Mouse (Mus musculus) limb, embryonic 14.5 days (tissue): ENCODE results near the gene Megf9. TPM values are rescaled to one million over a fixed set of nuclear protein-coding genes. Genes with fewer than 3 reads are reported as not detected.

Source experiments
- ATAC-seq: fragments of 200-750 bp; cut with Nextera tagmentation; 2 replicates; pipeline ENCODE4 v1.8.0; 2017; ENCODE audit warnings: low read depth, moderate number of reproducible peaks, moderate TSS enrichment; ENCODE audit not compliant: low FRiP score
- DNase-seq: peaks from one replicate; pipeline ENCODE4 v3.0.0-alpha.2; 2015; ENCODE audit warnings: low spot score
- H3K27ac ChIP-seq: fragments of 300-500 bp; sonication (generic); replicated peaks from 2 replicates; pipeline ENCODE4 v1.5.1; 2014; ENCODE audit warnings: low read depth, mild to moderate bottlenecking, low read length, moderate library complexity, mixed read lengths
- H3K27me3 ChIP-seq: fragments of 300-500 bp; sonication (generic); 2 replicates; pipeline ENCODE4 v1.6.1; 2014; ENCODE audit warnings: low read length, mixed read lengths; ENCODE audit not compliant: control insufficient read depth, insufficient read depth
- H3K36me3 ChIP-seq: fragments of 300-500 bp; sonication (generic); 2 replicates; pipeline ENCODE4 v1.6.1; 2014; ENCODE audit warnings: mild to moderate bottlenecking, low read length, moderate library complexity, mixed read lengths; ENCODE audit not compliant: control insufficient read depth, insufficient read depth
- H3K4me1 ChIP-seq: fragments of 300-500 bp; sonication (generic); 2 replicates; pipeline ENCODE4 v1.6.1; 2014; ENCODE audit warnings: antibody characterized with exemption, low read length, mixed read lengths; ENCODE audit not compliant: control insufficient read depth, insufficient read depth
- H3K4me2 ChIP-seq: fragments of 300-500 bp; sonication (generic); replicated peaks from 2 replicates; pipeline ENCODE4 v1.6.1; 2014; ENCODE audit warnings: low read depth, mild to moderate bottlenecking, low read length, moderate library complexity; ENCODE audit not compliant: severe bottlenecking
- H3K4me3 ChIP-seq: fragments of 300-500 bp; sonication (generic); replicated peaks from 2 replicates; pipeline ENCODE4 v1.5.1; 2014; ENCODE audit warnings: low read length
- H3K9ac ChIP-seq: fragments of 300-500 bp; sonication (generic); 2 replicates; pipeline ENCODE4 v1.6.1; 2014; ENCODE audit warnings: mild to moderate bottlenecking, low read depth, low read length, moderate library complexity; ENCODE audit not compliant: severe bottlenecking
- H3K9me3 ChIP-seq: fragments of 300-500 bp; sonication (generic); 2 replicates; pipeline ENCODE4 v1.6.1; 2016; ENCODE audit warnings: low read length; ENCODE audit not compliant: control insufficient read depth
- POLR2A ChIP-seq: fragments of 200-500 bp; IDR thresholded peaks from 2 replicates; pipeline ENCODE4 v1.8.0; 2012; ENCODE audit warnings: inconsistent platforms, mild to moderate bottlenecking, moderate library complexity, borderline replicate concordance; ENCODE audit not compliant: insufficient read depth, insufficient read length; ENCODE audit errors: extremely low read depth
- WGBS: fragments of 180-500 bp; shearing (Covaris S2); extraction: QIAGEN DNeasy Blood & Tissue Kit; methylation state at CpG from one replicate; pipeline ENCODE4 v1.1.7; 2014; 5-methylcytosine and 5-hydroxymethylcytosine counted together
- polyA plus RNA-seq, 2 experiments: library from polyadenylated mRNA; depleted of rRNA in 1 of 2; stranded (reverse) in 1 of 2; unstranded in 1 of 2; fragments of >200 nt; fragmentation: Nextera tagmentation in 1 of 2; extraction: Ambion mirVana in 1 of 2; gene quantifications; 2 replicates each; pipeline versions ENCODE4 v1.2.1 to v1.2.3; 2012 to 2014

Gene Megf9
- polyA plus RNA-seq, 2 experiments, result 9.2 to 17.3 TPM

DNA sequence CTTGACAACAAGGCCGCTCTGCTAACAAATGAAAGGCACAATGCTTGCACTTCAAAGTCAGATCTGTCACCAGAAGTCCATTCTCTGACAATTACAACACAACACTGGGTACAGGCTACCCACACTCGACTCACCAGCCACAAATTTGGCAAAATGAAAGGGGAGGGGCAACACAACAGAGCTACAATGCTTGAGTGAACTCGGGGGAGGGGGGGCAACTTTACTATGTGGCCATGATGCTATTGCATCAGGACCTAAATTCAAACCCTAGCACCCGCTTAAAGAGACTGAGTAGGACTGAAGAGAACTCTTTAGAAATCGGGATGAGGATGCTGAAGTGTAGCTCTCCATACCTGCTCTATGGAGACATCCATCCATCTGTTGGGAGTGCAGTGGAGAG, 135.3 kb downstream of the Megf9 start:
- Histone ChIP-seq H3K36me3 (peaks cover 39% of the 10 kb centered on the region), H3K9ac (no peak overlapping the region), H3K4me2 (no peak overlapping the region), H3K4me3 (no peak overlapping the region), H3K9me3 (no peaks in the 10 kb centered on the region), H3K27ac (no peak overlapping the region), H3K27me3 (no peaks in the 10 kb centered on the region), H3K4me1 (0 out of 2 replicates have a peak, but pooled peaks cover 17% of the 10 kb centered on the region)
- WGBS, result 83% methylated on average over 5 of the region's 5 CpGs
- DNase-seq, result no peak
- no peak for TF ChIP-seq POLR2A
- no peak for ATAC-seq

GRCm38 (mm10) chr4:70399074-70399473, 135.7 kb downstream of the Megf9 start:
- Histone ChIP-seq H3K27me3 (no peaks in the 10 kb centered on the region), H3K9me3 (no peaks in the 10 kb centered on the region), H3K36me3 (peaks cover 39% of the 10 kb centered on the region), H3K4me1 (0 out of 2 replicates have a peak, but pooled peaks cover 17% of the 10 kb centered on the region), H3K9ac (no peak overlapping the region), H3K27ac (no peak overlapping the region), H3K4me2 (no peak overlapping the region), H3K4me3 (no peak overlapping the region)
- TF ChIP-seq POLR2A, result no peak
- WGBS, result 81% methylated on average over 2 of the region's 2 CpGs
- ATAC-seq (no peak), DNase-seq (no peak)

DNA sequence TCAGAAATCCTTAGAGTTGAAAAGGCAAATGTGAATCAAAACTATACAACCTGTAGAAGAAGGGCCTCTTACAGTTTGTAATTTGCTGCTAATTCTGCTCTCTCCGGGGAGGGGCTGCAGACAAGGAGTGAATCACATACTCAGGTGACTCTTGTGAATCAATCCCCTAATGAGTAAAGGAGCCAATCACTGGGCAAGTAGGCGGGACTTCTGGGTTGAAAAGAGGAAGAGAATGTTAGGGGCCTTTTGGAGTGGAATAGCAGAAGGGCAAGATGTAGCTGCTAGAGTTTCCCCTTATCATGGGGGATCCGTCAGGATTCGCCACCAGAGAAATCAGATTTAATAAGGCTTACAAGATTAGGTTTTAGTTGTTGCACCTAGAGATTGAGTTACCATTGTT, 136.7 kb downstream of the Megf9 start:
- no peak for DNase-seq
- no peak for ATAC-seq
- H3K4me3 ChIP-seq, result no peak overlapping the region
- H3K4me1 ChIP-seq, result 0 out of 2 replicates have a peak, but pooled peaks cover 17% of the 10 kb centered on the region
- peaks cover 35% of the 10 kb centered on the region for H3K36me3 ChIP-seq
- no peaks in the 10 kb centered on the region for H3K9me3 ChIP-seq
- H3K27ac ChIP-seq, result no peak overlapping the region
- no peak overlapping the region for H3K4me2 ChIP-seq
- no peaks in the 10 kb centered on the region for H3K27me3 ChIP-seq
- no peak overlapping the region for H3K9ac ChIP-seq
- TF ChIP-seq POLR2A, result no peak
- 81% methylated on average over 4 of the region's 4 CpGs for WGBS

- H3K36me3 ChIP-seq, result peaks cover 24% of the 10 kb centered on the region
- H3K27me3 ChIP-seq, result no peaks in the 10 kb centered on the region
- no peak overlapping the region for H3K27ac ChIP-seq
- WGBS, result 74% methylated on average over 5 of the region's 5 CpGs
- ATAC-seq, result no peak
- H3K4me3 ChIP-seq, result no peak overlapping the region
- H3K9ac ChIP-seq, result no peak overlapping the region
- no peaks in the 10 kb centered on the region for H3K9me3 ChIP-seq
- no peak for DNase-seq
- H3K4me1 ChIP-seq, result 0 out of 2 replicates have a peak, but pooled peaks cover 17% of the 10 kb centered on the region
- H3K4me2 ChIP-seq, result no peak overlapping the region
- TF ChIP-seq POLR2A, result no peak
Measured at GRCm38 (mm10) chr4:70396701-70397100, 138.1 kb downstream of the Megf9 start.

- no peaks in the 10 kb centered on the region for H3K9me3 ChIP-seq
- peaks cover 6% of the 10 kb centered on the region; the same call in 1 of the 2 replicates for H3K36me3 ChIP-seq
- DNase-seq (no peak), ATAC-seq (no peak)
- H3K4me3 ChIP-seq, result no peak overlapping the region
- no peaks in the 10 kb centered on the region for H3K27me3 ChIP-seq
- 79% methylated on average over 2 of the region's 2 CpGs for WGBS
- H3K4me1 ChIP-seq, result peaks cover 17% of the 10 kb centered on the region; the same call in 1 of the 2 replicates
- H3K27ac ChIP-seq, result no peak overlapping the region
- TF ChIP-seq POLR2A, result no peak
- no peak overlapping the region for H3K9ac ChIP-seq
- H3K4me2 ChIP-seq, result no peak overlapping the region
Measured at GRCm38 (mm10) chr4:70394736-70395135, 140.1 kb downstream of the Megf9 start.
